Mouse (Mus musculus) adrenal gland, postnatal 10 days (tissue): Measurements from ENCODE around the gene Ilf2. TPM values are rescaled to one million over a fixed set of nuclear protein-coding genes. Genes with fewer than 3 reads are reported as not detected.

ENCODE experiments used
- total RNA-seq, 2 experiments: library from RNA; stranded (reverse); gene quantifications; 2 replicates each; pipeline ENCODE4 v1.2.3; 2021

The Ilf2 gene
- total RNA-seq, 2 experiments from 2014 or later, result 59.1 to 63.2 TPM

Other genes starting within 250 kb of the Ilf2 start
- 10 to 100 TPM; 57.2 to 57.9 TPM for gene Jtb, start 244.5 kb upstream of the Ilf2 start, total RNA-seq
- under 1 TPM; 0.36 to 0.55 TPM for gene Creb3l4, start 232.6 kb upstream of the Ilf2 start, total RNA-seq
- 100 to 1,000 TPM; 114 to 118 TPM for gene Slc39a1, start 228.0 kb upstream of the Ilf2 start, total RNA-seq
- gene Crtc2, start 222.0 kb upstream of the Ilf2 start, total RNA-seq, result 10 to 100 TPM; 36.1 to 47.7 TPM
- 10 to 100 TPM in 1 of 2 experiments, 1 to 10 TPM in 1; 8.5 to 17.0 TPM for gene Dennd4b, start 210.9 kb upstream of the Ilf2 start, total RNA-seq
- 10 to 100 TPM; 55.5 to 65.9 TPM for gene Gatad2b, start 182.9 kb upstream of the Ilf2 start, total RNA-seq
- gene Slc27a3, start 86.2 kb upstream of the Ilf2 start, total RNA-seq, result 10 to 100 TPM; 55.2 to 65.9 TPM
- 10 to 100 TPM; 46.8 to 51.6 TPM for gene Ints3, start 42.5 kb upstream of the Ilf2 start, total RNA-seq
- 100 to 1,000 TPM in 1 of 2 experiments, 10 to 100 TPM in 1; 88.3 to 101 TPM for gene Npr1, start 10.3 kb upstream of the Ilf2 start, total RNA-seq
- 10 to 100 TPM; 46.6 to 59.3 TPM for gene Snapin, start 14.9 kb downstream of the Ilf2 start, total RNA-seq
- 100 to 1,000 TPM; 101 to 108 TPM for gene Chtop, start 33.4 kb downstream of the Ilf2 start, total RNA-seq
- gene S100a1, start 38.3 kb downstream of the Ilf2 start, total RNA-seq, result 100 to 1,000 TPM; 263 to 269 TPM
- gene S100a13, start 38.3 kb downstream of the Ilf2 start, total RNA-seq, result 10 to 100 TPM; 59.6 to 60.9 TPM
- gene S100a14, start 50.7 kb downstream of the Ilf2 start, total RNA-seq, result under 1 TPM; 0.24 to 0.70 TPM
- 10 to 100 TPM; 73.5 to 91.6 TPM for gene S100a16, start 61.1 kb downstream of the Ilf2 start, total RNA-seq
- not detected for gene S100a3, start 84.5 kb downstream of the Ilf2 start, total RNA-seq
- not detected for gene S100a2, start 114.1 kb downstream of the Ilf2 start, total RNA-seq
- gene Gm42674, start 125.8 kb downstream of the Ilf2 start, total RNA-seq, result not detected
- 10 to 100 TPM; 16.9 to 18.5 TPM for gene S100a4, start 127.6 kb downstream of the Ilf2 start, total RNA-seq
- gene S100a5, start 132.4 kb downstream of the Ilf2 start, total RNA-seq, result not detected
- gene S100a6, start 136.8 kb downstream of the Ilf2 start, total RNA-seq, result 10 to 100 TPM; 72.2 to 82.8 TPM
- gene S100a7a, start 177.9 kb downstream of the Ilf2 start, total RNA-seq, result under 1 TPM in 1 of 2 experiments, not detected in 1; 0.33 TPM
- 10 to 100 TPM; 61.2 to 94.6 TPM for gene S100a8, start 192.9 kb downstream of the Ilf2 start, total RNA-seq
- 100 to 1,000 TPM in 1 of 2 experiments, 10 to 100 TPM in 1; 76.0 to 125 TPM for gene S100a9, start 219.6 kb downstream of the Ilf2 start, total RNA-seq